Mouse (Mus musculus): ENCODE data around the gene Rpl21. TPM values are rescaled to one million over a fixed set of nuclear protein-coding genes. Genes with fewer than 3 reads are reported as not detected.
A peak's percentile ranks its signal among the peaks of the same experiment; 100 is the strongest.

Gene Rpl21
- polyA plus RNA-seq, 1 experiment = 519 TPM

DNA sequence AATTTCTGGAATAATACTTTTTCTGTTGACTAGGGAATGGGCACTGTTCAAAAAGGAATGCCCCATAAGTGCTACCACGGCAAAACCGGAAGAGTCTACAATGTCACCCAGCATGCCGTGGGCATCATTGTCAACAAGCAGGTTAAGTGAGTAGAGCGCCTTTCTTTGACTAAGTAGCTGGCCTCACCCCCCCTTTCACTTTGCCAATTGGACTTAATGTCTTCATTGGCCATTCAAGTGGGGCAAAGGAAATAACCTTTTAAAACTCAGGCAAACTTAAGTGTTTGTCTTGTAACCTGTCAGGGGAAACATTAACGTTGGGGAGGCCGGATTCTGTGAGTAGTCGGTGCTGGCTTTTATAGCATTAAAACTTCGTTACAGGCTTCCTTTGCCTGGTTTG, 2.3 kb downstream of the Rpl21 start:
- H3K4me3 ChIP-seq = no peak overlapping the region
- TF ChIP-seq USF1 (IDR thresholded peaks at IDR 0.05; ENCODE audit: low read depth) (no peak), POLR2AphosphoS2 (IDR thresholded peaks at IDR 0.05; ENCODE audit: insufficient read length, low read depth) (no peak), TCF3 (IDR thresholded peaks at IDR 0.05; ENCODE audit: insufficient read length, low read depth) (no peak), SRF (IDR thresholded peaks at IDR 0.05; ENCODE audit: control insufficient read depth, insufficient read length, low read depth) (no peak), REST (IDR thresholded peaks at IDR 0.05; ENCODE audit: insufficient read depth, insufficient read length) (no peak), MYOG (IDR thresholded peaks at IDR 0.05; ENCODE audit: control insufficient read depth in 1 of 3, insufficient read depth in 1 of 3, insufficient read length in 2 of 3, low read depth in 2 of 3) (no peak), POLR2A (IDR thresholded peaks at IDR 0.05; ENCODE audit: insufficient read length, low read depth) (no peak)
- peaks cover 24% of the 10 kb centered on the region for H3K36me3 ChIP-seq (ENCODE audit: control insufficient read depth, insufficient read depth)
- no peak overlapping the region for H3ac ChIP-seq (ENCODE audit: control insufficient read depth, insufficient read length)
- H3K4me2 ChIP-seq (ENCODE audit: low read depth) = no peak overlapping the region
- peaks cover 20% of the 10 kb centered on the region for H3K79me2 ChIP-seq (ENCODE audit: control insufficient read depth, insufficient read depth)
- no peaks in the 10 kb centered on the region for H3K27me3 ChIP-seq (ENCODE audit: control insufficient read depth, insufficient read depth, insufficient read length)

DNA sequence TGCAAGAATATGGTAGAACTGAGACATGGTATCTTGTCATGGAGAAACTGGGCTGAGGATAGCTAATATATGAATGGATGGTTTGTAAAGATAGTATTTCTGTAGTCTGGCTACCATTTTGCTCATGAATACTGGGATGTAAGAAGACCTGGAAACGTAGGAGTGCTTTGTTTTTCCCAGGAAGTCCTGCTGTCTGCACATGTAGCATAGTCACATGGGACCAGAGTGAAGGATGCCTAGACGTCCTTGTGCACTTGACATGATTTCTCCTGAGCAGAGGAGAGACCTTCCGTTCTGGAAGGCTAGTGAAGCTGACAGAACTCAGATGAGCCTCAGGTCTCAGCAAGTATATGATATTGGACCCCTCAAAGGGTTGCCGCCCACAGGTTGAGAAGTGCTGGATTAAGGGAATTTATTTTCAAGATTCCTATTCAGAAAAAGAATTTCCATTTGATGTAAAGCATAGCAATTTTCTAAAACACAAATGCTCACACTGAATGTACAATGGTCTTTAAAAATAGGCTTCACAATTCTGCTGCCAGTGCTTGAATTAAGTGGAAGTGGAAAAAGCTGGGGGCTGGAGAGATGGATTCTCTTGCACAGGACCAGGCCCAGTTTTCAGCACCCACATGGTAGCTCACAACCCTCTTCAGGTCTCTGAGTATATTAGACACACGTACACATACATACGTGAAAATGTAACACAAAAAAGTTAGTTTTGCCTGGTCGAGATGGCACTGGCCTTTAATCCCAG, 5.5 kb downstream of the Rpl21 start:
- Histone ChIP-seq H3ac (ENCODE audit: control insufficient read depth, insufficient read length) (no peak overlapping the region), H3K4me2 (ENCODE audit: low read depth) (no peak overlapping the region), H3K4me3 (no peak overlapping the region), H3K79me2 (ENCODE audit: control insufficient read depth, insufficient read depth) (peaks cover 18% of the 10 kb centered on the region), H3K27me3 (ENCODE audit: control insufficient read depth, insufficient read depth, insufficient read length) (no peaks in the 10 kb centered on the region), H3K36me3 (ENCODE audit: control insufficient read depth, insufficient read depth) (peaks cover 24% of the 10 kb centered on the region)
- TF ChIP-seq SRF (IDR thresholded peaks at IDR 0.05; ENCODE audit: control insufficient read depth, insufficient read length, low read depth) = no peak
- TF ChIP-seq TCF3 (IDR thresholded peaks at IDR 0.05; ENCODE audit: insufficient read length, low read depth) = no peak
- no peak for TF ChIP-seq MAX (IDR thresholded peaks at IDR 0.05; ENCODE audit: low read depth)
- no peak for TF ChIP-seq POLR2A (IDR thresholded peaks at IDR 0.05; ENCODE audit: insufficient read length, low read depth)
- TF ChIP-seq POLR2AphosphoS2 (IDR thresholded peaks at IDR 0.05; ENCODE audit: insufficient read length, low read depth) = peak; percentile 14

DNA sequence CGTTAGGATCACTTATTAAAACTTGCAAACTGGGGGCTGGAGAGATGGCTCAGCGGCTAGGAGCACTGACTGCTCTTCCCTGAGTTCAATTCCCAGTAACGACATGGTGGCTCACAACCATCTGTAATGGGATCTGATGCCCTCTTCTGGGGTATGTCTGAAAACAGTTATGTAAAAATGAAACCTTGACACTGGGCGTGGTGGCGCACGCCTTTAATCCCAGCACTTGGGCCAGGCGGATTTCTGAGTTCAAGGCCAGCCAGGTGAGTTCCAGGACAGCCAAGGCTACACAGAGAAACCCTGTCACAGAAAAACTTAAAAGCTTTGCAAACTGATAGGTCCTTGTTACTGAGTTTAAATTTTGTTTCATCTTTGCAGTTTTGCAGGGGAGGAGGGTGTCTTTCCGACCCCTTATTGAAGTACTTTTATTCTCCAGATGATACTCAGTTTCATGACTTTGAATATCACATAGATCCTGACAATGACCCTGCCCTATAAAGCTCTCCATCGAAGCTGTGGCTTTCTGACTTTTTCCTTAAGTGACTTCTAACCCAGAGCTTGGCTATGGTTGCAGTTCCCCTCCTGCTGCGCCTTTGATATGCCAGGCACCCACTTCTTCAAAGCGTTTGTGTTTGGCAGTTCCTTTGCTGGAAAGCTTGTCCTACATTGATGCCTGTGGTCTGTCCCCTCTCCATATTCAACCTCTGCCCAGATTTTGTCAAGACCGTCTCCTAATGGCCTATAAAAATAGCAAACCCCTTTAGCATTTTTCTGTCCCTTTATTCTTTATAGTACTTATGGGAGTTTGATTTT, 6.4 kb downstream of the Rpl21 start:
- H3K36me3 ChIP-seq (ENCODE audit: control insufficient read depth, insufficient read depth) = peaks cover 24% of the 10 kb centered on the region

DNA sequence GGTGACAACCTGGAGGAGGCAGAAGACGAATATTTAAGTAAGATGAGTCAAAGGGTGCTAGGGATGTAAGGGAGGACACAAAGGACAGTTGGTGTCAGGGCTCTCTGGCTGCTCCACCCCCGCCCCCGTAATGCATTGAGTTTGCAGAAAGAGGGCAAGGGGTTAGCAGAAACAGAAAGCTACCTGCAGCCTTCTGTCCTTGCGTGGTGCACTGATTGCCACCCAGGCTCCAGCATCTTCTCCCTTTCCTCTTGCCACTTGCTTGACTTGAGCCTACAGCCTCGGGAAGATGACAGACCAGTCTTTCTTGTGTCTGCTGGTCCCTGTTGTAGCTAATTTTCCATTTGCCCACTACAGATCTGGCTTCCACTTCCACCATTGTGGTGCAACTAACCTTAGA, 7.1 kb downstream of the Rpl21 start:
- peaks cover 3% of the 10 kb centered on the region for H3K79me2 ChIP-seq (ENCODE audit: control insufficient read depth, insufficient read depth)
- H3K36me3 ChIP-seq (ENCODE audit: control insufficient read depth, insufficient read depth) = peaks cover 23% of the 10 kb centered on the region
- peak; percentile 80 for TF ChIP-seq POLR2AphosphoS2 (IDR thresholded peaks at IDR 0.05; ENCODE audit: insufficient read length, low read depth)
- no peak for TF ChIP-seq MAX (IDR thresholded peaks at IDR 0.05; ENCODE audit: low read depth)
- no peak overlapping the region for H3K4me2 ChIP-seq (ENCODE audit: low read depth)
- no peak overlapping the region for H3K4me3 ChIP-seq
- H3ac ChIP-seq (ENCODE audit: control insufficient read depth, insufficient read length) = no peak overlapping the region
- H3K27me3 ChIP-seq (ENCODE audit: control insufficient read depth, insufficient read depth, insufficient read length) = no peaks in the 10 kb centered on the region

More for the DNA sequence above, 6.4 kb downstream of the Rpl21 start:
- no peak overlapping the region for H3K4me3 ChIP-seq
- no peaks in the 10 kb centered on the region for H3K27me3 ChIP-seq (ENCODE audit: control insufficient read depth, insufficient read depth, insufficient read length)
- H3ac ChIP-seq (ENCODE audit: control insufficient read depth, insufficient read length) = no peak overlapping the region
- TF ChIP-seq REST (IDR thresholded peaks at IDR 0.05; ENCODE audit: insufficient read depth, insufficient read length) (no peak), CEBPB (IDR thresholded peaks at IDR 0.05; ENCODE audit: insufficient read depth, poor library complexity, severe bottlenecking) (no peak), MAX (IDR thresholded peaks at IDR 0.05; ENCODE audit: low read depth) (no peak), POLR2AphosphoS2 (IDR thresholded peaks at IDR 0.05; ENCODE audit: insufficient read length, low read depth) (no peak), TCF3 (IDR thresholded peaks at IDR 0.05; ENCODE audit: insufficient read length, low read depth) (no peak), MYOG (IDR thresholded peaks at IDR 0.05; ENCODE audit: control insufficient read depth in 1 of 3, insufficient read depth in 1 of 3, insufficient read length in 2 of 3, low read depth in 2 of 3) (no peak), MYOD1 (IDR thresholded peaks at IDR 0.05; ENCODE audit: control insufficient read depth in 1 of 3, insufficient read length in 2 of 3, low read depth in 2 of 3) (no peak), E2F4 (IDR thresholded peaks at IDR 0.05; ENCODE audit: insufficient read depth) (no peak)
- peaks cover 9% of the 10 kb centered on the region for H3K79me2 ChIP-seq (ENCODE audit: control insufficient read depth, insufficient read depth)
- no peak overlapping the region for H3K4me2 ChIP-seq (ENCODE audit: low read depth)

DNA sequence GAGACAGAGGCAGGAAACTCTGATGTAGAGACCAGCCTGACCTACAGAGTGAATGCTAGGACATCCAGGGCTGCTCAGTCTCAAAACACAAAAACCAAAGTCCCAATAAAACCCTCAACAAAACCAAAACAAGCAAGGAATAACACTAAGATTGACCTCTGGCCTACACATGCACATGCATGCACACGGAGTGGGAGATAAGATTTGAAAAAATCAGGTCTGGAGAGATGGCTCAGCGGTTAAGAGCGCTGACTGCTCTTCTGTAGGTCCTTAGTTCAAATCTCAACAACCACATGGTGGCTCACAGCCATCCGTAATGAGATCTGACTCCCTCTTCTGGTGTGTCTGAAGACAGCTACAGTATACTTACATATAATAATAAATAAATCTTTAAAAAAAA, 7.7 kb downstream of the Rpl21 start:
- no peaks in the 10 kb centered on the region for H3K27me3 ChIP-seq (ENCODE audit: control insufficient read depth, insufficient read depth, insufficient read length)
- no peaks in the 10 kb centered on the region for H3K79me2 ChIP-seq (ENCODE audit: control insufficient read depth, insufficient read depth)
- H3K4me2 ChIP-seq (ENCODE audit: low read depth) = no peak overlapping the region
- no peak overlapping the region for H3K4me3 ChIP-seq
- no peak overlapping the region for H3ac ChIP-seq (ENCODE audit: control insufficient read depth, insufficient read length)
- H3K36me3 ChIP-seq (ENCODE audit: control insufficient read depth, insufficient read depth) = peaks cover 18% of the 10 kb centered on the region
- TF ChIP-seq E2F4 (IDR thresholded peaks at IDR 0.05; ENCODE audit: insufficient read depth) (no peak), POLR2AphosphoS2 (IDR thresholded peaks at IDR 0.05; ENCODE audit: insufficient read length, low read depth) (no peak), MYOD1 (IDR thresholded peaks at IDR 0.05; ENCODE audit: control insufficient read depth in 1 of 3, insufficient read length in 2 of 3, low read depth in 2 of 3) (no peak), REST (IDR thresholded peaks at IDR 0.05; ENCODE audit: insufficient read depth, insufficient read length) (no peak), POLR2A (IDR thresholded peaks at IDR 0.05; ENCODE audit: insufficient read length, low read depth) (no peak), TCF3 (IDR thresholded peaks at IDR 0.05; ENCODE audit: insufficient read length, low read depth) (no peak), USF1 (IDR thresholded peaks at IDR 0.05; ENCODE audit: low read depth) (no peak), CEBPB (IDR thresholded peaks at IDR 0.05; ENCODE audit: insufficient read depth, poor library complexity, severe bottlenecking) (no peak), MYOG (IDR thresholded peaks at IDR 0.05; ENCODE audit: control insufficient read depth in 1 of 3, insufficient read depth in 1 of 3, insufficient read length in 2 of 3, low read depth in 2 of 3) (no peak), SRF (IDR thresholded peaks at IDR 0.05; ENCODE audit: control insufficient read depth, insufficient read length, low read depth) (no peak), TCF12 (IDR thresholded peaks at IDR 0.05; ENCODE audit: insufficient read depth, poor library complexity, severe bottlenecking) (no peak)
